Mouse (Mus musculus) midbrain, embryonic 14.5 days (tissue): Measurements from ENCODE around the gene Gm20388. TPM values are rescaled to one million over a fixed set of nuclear protein-coding genes. Genes with fewer than 3 reads are reported as not detected.
A peak's percentile ranks its signal among the peaks of the same experiment; 100 is the strongest.

Experiments used
- ATAC-seq: fragments of 200-750 bp; cut with Nextera tagmentation; 2 replicates; pipeline ENCODE4 v1.8.0; 2017; ENCODE audit warnings: moderate number of reproducible peaks, moderate library complexity; ENCODE audit not compliant: low FRiP score, low TSS enrichment
- DNase-seq: peaks from one replicate; pipeline ENCODE4 v3.0.0-alpha.2; 2015
- H3K27ac ChIP-seq: fragments of 300-500 bp; sonication (generic); replicated peaks from 2 replicates; pipeline ENCODE4 v1.5.1; 2014; ENCODE audit warnings: mild to moderate bottlenecking, low read depth, low read length, moderate library complexity
- H3K27me3 ChIP-seq: fragments of 300-500 bp; sonication (generic); 2 replicates; pipeline ENCODE4 v1.6.1; 2014; ENCODE audit warnings: low read length, control low read depth, mixed read lengths; ENCODE audit not compliant: control insufficient read depth, insufficient read depth
- H3K36me3 ChIP-seq: fragments of 300-500 bp; sonication (generic); 2 replicates; pipeline ENCODE4 v1.6.1; 2014; ENCODE audit warnings: low read length, control low read depth; ENCODE audit not compliant: control insufficient read depth, insufficient read depth
- H3K4me1 ChIP-seq: fragments of 300-500 bp; sonication (generic); 2 replicates; pipeline ENCODE4 v1.6.1; 2014; ENCODE audit warnings: mild to moderate bottlenecking, antibody characterized with exemption, low read length, control low read depth; ENCODE audit not compliant: control insufficient read depth, insufficient read depth
- H3K4me2 ChIP-seq: fragments of 300-500 bp; sonication (generic); 2 replicates; pipeline ENCODE4 v1.6.1; 2014; ENCODE audit warnings: mild to moderate bottlenecking, low read length, moderate library complexity
- H3K4me3 ChIP-seq: fragments of 300-500 bp; sonication (generic); replicated peaks from 2 replicates; pipeline ENCODE4 v1.5.1; 2014; ENCODE audit warnings: low read depth, low read length
- H3K9ac ChIP-seq: fragments of 300-500 bp; sonication (generic); replicated peaks from 2 replicates; pipeline ENCODE4 v1.6.1; 2014; ENCODE audit warnings: mild to moderate bottlenecking, low read length, moderate library complexity
- H3K9me3 ChIP-seq: fragments of 300-500 bp; sonication (generic); 2 replicates; pipeline ENCODE4 v1.6.1; 2016; ENCODE audit warnings: low read length, control low read depth, mixed read lengths; ENCODE audit not compliant: control insufficient read depth
- WGBS: fragments of 180-500 bp; shearing (Covaris S2); extraction: QIAGEN DNeasy Blood & Tissue Kit; methylation state at CpG from one replicate; pipeline ENCODE4 v1.1.7; 2014; 5-methylcytosine and 5-hydroxymethylcytosine counted together
- polyA plus RNA-seq: library from polyadenylated mRNA; unstranded; fragments of >200 nt; fragmentation: Nextera tagmentation; extraction: Ambion mirVana; gene quantifications from 2 replicates; pipeline ENCODE4 v1.2.1, GENCODE M21; 2014

Gene Gm20388
- polyA plus RNA-seq, 1 experiment from 2014 or later: 4.1 TPM

DNA sequence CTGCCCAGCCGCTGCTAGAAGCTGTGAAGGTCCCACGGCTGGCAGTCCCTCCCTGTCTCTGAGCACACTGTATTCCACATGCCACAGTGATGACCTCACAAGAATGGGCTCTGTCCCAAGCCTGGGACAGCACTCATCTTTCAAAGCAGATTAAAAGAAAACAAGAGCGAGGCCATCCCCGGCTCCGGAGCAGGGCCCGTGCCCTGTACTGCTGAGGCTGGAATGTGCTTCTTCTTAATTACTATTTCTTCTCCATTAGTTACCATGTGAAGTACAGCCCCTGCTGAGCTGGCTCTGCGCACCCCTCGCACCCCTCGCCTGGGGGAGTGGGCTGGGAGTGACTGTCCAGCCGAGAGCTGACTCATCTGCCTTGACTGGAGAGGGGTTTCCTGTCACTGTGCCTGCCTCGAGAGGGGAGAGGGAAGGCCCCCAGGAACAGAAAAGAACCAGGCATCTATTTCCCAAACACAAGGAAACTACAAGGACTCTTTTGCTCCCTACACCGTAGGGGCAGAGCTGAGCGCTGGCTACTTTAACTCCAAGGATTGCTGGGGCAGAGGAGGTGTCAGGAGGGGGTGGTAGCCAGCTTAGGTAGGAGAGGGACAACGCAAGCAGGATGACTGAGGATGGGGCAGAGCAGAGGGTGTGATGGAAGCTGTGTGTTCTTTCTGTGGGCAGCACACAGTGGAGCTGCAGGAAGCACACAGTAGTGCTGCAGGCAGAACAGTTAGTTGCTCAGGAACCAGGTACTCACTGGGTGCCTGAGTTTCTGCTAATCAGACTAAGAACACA is 1331.3 kb downstream of the Gm20388 start:
- Histone ChIP-seq H3K4me3 (no peak overlapping the region), H3K4me1 (peaks cover 17% of the 10 kb centered on the region), H3K4me2 (no peak overlapping the region), H3K27ac (no peak overlapping the region), H3K9me3 (no peaks in the 10 kb centered on the region), H3K9ac (no peak overlapping the region), H3K27me3 (no peaks in the 10 kb centered on the region), H3K36me3 (no peaks in the 10 kb centered on the region)
- 7% methylated on average over 14 of the region's 14 CpGs for WGBS
- peak; percentile 59 for DNase-seq
- ATAC-seq: no peak

DNA sequence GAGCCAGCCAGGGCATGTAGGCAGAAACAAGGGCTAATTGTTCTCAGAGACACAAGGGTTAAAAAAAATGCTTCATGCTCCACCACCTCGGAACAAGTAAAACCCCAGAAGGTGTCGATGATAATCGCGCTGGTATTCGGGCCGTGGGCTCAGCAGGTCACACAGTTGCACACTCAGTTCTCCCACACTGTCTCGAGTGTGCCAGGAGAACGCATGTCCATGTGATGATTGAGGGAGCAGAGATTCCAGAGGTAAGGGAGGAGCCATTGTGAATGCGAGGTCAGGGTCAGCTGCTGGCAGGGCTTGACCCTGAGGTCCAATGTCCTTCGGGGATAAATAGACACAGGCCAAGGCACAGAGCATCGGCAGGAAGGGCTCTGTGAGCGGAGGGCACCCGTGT is 1332.0 kb downstream of the Gm20388 start:
- ATAC-seq (no peak), DNase-seq (no peak)
- Histone ChIP-seq H3K36me3 (no peaks in the 10 kb centered on the region), H3K9me3 (no peaks in the 10 kb centered on the region), H3K4me1 (peaks cover 17% of the 10 kb centered on the region), H3K4me2 (no peak overlapping the region), H3K27me3 (no peaks in the 10 kb centered on the region), H3K27ac (no peak overlapping the region), H3K4me3 (no peak overlapping the region), H3K9ac (no peak overlapping the region)
- WGBS: 6% methylated on average over 13 of the region's 13 CpGs

- H3K36me3 ChIP-seq: no peaks in the 10 kb centered on the region
- DNase-seq (no peak), ATAC-seq (no peak)
- no peak overlapping the region for H3K27ac ChIP-seq
- H3K4me1 ChIP-seq: no peaks in the 10 kb centered on the region
- H3K27me3 ChIP-seq: no peaks in the 10 kb centered on the region
- WGBS: 83% methylated on average over 7 of the region's 7 CpGs
- no peak overlapping the region for H3K9ac ChIP-seq
- H3K4me3 ChIP-seq: no peak overlapping the region
- no peaks in the 10 kb centered on the region for H3K9me3 ChIP-seq
- no peak overlapping the region for H3K4me2 ChIP-seq
Measured at GRCm38 (mm10) chr8:121248823-121249222, 1338.2 kb downstream of the Gm20388 start.

GRCm38 (mm10) chr8:121249433-121249832 is 1338.8 kb downstream of the Gm20388 start:
- DNase-seq (no peak), ATAC-seq (no peak)
- Histone ChIP-seq H3K9ac (no peak overlapping the region), H3K9me3 (no peaks in the 10 kb centered on the region), H3K4me1 (no peaks in the 10 kb centered on the region), H3K27ac (no peak overlapping the region), H3K27me3 (no peaks in the 10 kb centered on the region), H3K4me3 (no peak overlapping the region), H3K4me2 (no peak overlapping the region), H3K36me3 (no peaks in the 10 kb centered on the region)
- 94% methylated on average over 1 of the region's 1 CpGs for WGBS

DNA sequence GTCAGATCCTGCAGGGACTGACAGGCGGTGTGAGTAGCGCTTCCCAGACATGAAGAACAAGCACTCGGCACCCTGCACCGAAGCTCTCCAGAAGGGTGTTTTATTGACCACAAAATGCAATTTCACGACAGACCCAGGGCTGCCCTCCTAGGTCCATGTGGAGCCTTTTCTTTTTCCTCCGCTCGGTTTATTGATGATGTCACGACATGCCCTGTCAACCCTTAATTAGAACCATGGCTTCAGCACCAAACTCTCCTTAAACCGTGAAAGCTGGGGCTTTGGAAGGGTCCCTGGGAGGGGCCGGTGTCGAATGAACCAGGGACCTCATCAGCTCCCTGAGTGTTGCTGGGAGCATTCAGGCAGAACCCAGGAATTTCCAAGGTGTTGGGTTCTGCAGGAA is 1340.4 kb downstream of the Gm20388 start:
- H3K9ac ChIP-seq: no peak overlapping the region
- no peak overlapping the region for H3K4me2 ChIP-seq
- H3K36me3 ChIP-seq: no peaks in the 10 kb centered on the region
- no peak overlapping the region for H3K27ac ChIP-seq
- ATAC-seq (no peak), DNase-seq (no peak)
- no peaks in the 10 kb centered on the region for H3K4me1 ChIP-seq
- no peaks in the 10 kb centered on the region for H3K27me3 ChIP-seq
- no peaks in the 10 kb centered on the region for H3K9me3 ChIP-seq
- WGBS: 21% methylated on average over 11 of the region's 11 CpGs
- no peak overlapping the region for H3K4me3 ChIP-seq

GRCm38 (mm10) chr8:121255727-121256265 is 1345.2 kb downstream of the Gm20388 start:
- H3K27ac ChIP-seq: no peak overlapping the region
- H3K27me3 ChIP-seq: no peaks in the 10 kb centered on the region
- DNase-seq (no peak), ATAC-seq (no peak)
- no peaks in the 10 kb centered on the region for H3K36me3 ChIP-seq
- H3K4me2 ChIP-seq: no peak overlapping the region
- WGBS: 53% methylated on average over 14 of the region's 14 CpGs
- H3K4me3 ChIP-seq: no peak overlapping the region
- H3K9ac ChIP-seq: no peak overlapping the region
- H3K4me1 ChIP-seq: no peaks in the 10 kb centered on the region
- H3K9me3 ChIP-seq: no peaks in the 10 kb centered on the region

- Histone ChIP-seq H3K4me2 (no peak overlapping the region), H3K9me3 (no peaks in the 10 kb centered on the region), H3K36me3 (no peaks in the 10 kb centered on the region), H3K9ac (no peak overlapping the region), H3K4me3 (no peak overlapping the region), H3K4me1 (no peaks in the 10 kb centered on the region), H3K27me3 (no peaks in the 10 kb centered on the region), H3K27ac (no peak overlapping the region)
- ATAC-seq (no peak), DNase-seq (no peak)
- WGBS: 75% methylated on average over 21 of the region's 21 CpGs
Measured at GRCm38 (mm10) chr8:121258126-121258792, 1347.6 kb downstream of the Gm20388 start.

- 84% methylated on average over 21 of the region's 21 CpGs for WGBS
- no peak overlapping the region for H3K27ac ChIP-seq
- no peak overlapping the region for H3K9ac ChIP-seq
- peak overlapping the region; percentile 19; the same call in 1 of the 2 replicates for H3K4me2 ChIP-seq
- no peaks in the 10 kb centered on the region for H3K36me3 ChIP-seq
- DNase-seq: no peak
- no peak overlapping the region for H3K4me3 ChIP-seq
- ATAC-seq: no peak
- H3K27me3 ChIP-seq: no peaks in the 10 kb centered on the region
- H3K9me3 ChIP-seq: no peaks in the 10 kb centered on the region
- H3K4me1 ChIP-seq: no peaks in the 10 kb centered on the region
Measured at GRCm38 (mm10) chr8:121262728-121263389, 1352.2 kb downstream of the Gm20388 start.
